Comparison of ENCODE assay signal across 8 mouse cellular contexts in the genomic region with DNA sequence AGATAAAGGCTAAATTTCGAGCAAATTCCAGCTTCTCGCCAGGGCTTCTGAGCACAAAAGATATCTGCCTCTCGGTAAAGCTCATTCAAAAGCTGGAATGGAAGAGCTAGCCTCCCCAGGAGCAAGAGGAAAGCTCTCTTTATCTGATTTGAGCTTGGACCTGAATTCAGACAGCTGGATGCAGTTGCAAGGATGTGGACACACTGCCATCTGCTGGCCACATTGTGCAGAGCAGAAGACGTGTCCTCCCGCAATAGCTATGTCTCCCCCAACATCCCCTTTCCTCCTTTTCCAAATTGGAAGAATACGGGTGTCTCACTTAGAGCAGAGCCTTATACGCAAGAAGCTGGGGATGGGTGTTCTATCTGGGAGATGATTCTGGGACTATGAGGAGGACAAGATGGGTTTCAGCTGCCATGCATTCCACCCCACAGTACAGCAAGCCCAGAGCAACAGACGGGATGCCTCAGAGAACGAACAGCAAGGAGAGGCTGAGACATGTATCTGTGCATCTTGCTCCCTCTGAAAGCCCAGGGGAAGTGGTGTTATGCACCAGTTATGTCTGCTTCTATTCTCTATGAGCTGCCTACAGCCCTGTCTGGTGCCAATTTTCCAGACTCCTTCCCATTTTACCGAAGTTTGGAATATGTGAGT. TPM values are rescaled to one million over a fixed set of nuclear protein-coding genes. Genes with fewer than 3 reads are reported as not detected.
DNase-seq lines count a peak whose midpoint lies in the region; ATAC-seq lines count a peak whose summit lies in the region.

No protein-coding gene starts in this region.

- DNase-seq in CD4-positive, CD25-positive, alpha-beta regulatory T cell, adult 2 months (ENCODE audit: low read depth, low spot score): peak; percentile 83
- DNase-seq in cerebellum, adult 11 months: peak; percentile 59
- DNase-seq in forelimb bud, embryonic 11.5 days (ENCODE audit: low read depth, low spot score): peak; percentile 73
- DNase-seq in left cerebral cortex, adult 8-10 months (ENCODE audit: low spot score in 2 of 2): peak; percentile 22 to 75
- DNase-seq in spleen, postnatal 14 days (ENCODE audit: low spot score in 2 of 2): peak; percentile 15 to 36

- H3K9ac ChIP-seq in intestine, embryonic 15.5 days: no peak overlapping the region
- H3K9ac ChIP-seq in midbrain, embryonic 16.5 days (ENCODE audit: low read depth, low read length): no peak overlapping the region

- H3K4me3 ChIP-seq in intestine, embryonic 15.5 days (replicated peaks): no peak overlapping the region
- no peak overlapping the region for H3K4me3 ChIP-seq in midbrain, embryonic 16.5 days (ENCODE audit: low read depth, low read length)

- H3K36me3 ChIP-seq in intestine, embryonic 15.5 days: no peaks in the 10 kb centered on the region
- H3K36me3 ChIP-seq in midbrain, embryonic 16.5 days (ENCODE audit: control insufficient read depth, insufficient read depth, low read length): no peaks in the 10 kb centered on the region

- no peaks in the 10 kb centered on the region for H3K9me3 ChIP-seq in intestine, embryonic 15.5 days
- no peaks in the 10 kb centered on the region for H3K9me3 ChIP-seq in midbrain, embryonic 16.5 days (replicated peaks; ENCODE audit: control insufficient read depth, low read length, poor library complexity, severe bottlenecking)

- ATAC-seq in CD4-positive, CD25-positive, alpha-beta regulatory T cell, adult 4 months: no peak
- ATAC-seq in intestine, embryonic 15.5 days: peak; percentile 55; the same call in 1 of the 2 replicates
- ATAC-seq in midbrain, embryonic 16.5 days: peak; percentile 54; the same call in 1 of the 2 replicates

- H3K27me3 ChIP-seq in intestine, embryonic 15.5 days (replicated peaks): no peaks in the 10 kb centered on the region
- H3K27me3 ChIP-seq in midbrain, embryonic 16.5 days (ENCODE audit: control insufficient read depth, insufficient read depth, low read depth, low read length): no peaks in the 10 kb centered on the region

- no peak overlapping the region for H3K27ac ChIP-seq in intestine, embryonic 15.5 days
- peak overlapping the region; percentile 61 for H3K27ac ChIP-seq in midbrain, embryonic 16.5 days (ENCODE audit: low read length)

- no peak overlapping the region for H3K4me2 ChIP-seq in intestine, embryonic 15.5 days (replicated peaks)
- H3K4me2 ChIP-seq in midbrain, embryonic 16.5 days (ENCODE audit: low read length): no peak overlapping the region

- 25% methylated on average over 10 of the region's 10 CpGs for WGBS in intestine, embryonic 15.5 days
- WGBS in midbrain, embryonic 16.5 days: 29% methylated on average over 10 of the region's 10 CpGs

- H3K4me1 ChIP-seq in intestine, embryonic 15.5 days (replicated peaks): no peaks in the 10 kb centered on the region; the same call in 1 of the 2 replicates
- H3K4me1 ChIP-seq in midbrain, embryonic 16.5 days (ENCODE audit: control insufficient read depth, insufficient read depth, low read length): 0 out of 2 replicates have a peak, but pooled peaks cover 2% of the 10 kb centered on the region

RNA-seq across cellular contexts. Expression of gene Col6a4, which starts 16.3 kb away (rescaled TPM):
- not detected for polyA plus RNA-seq in CD4-positive, CD25-positive, alpha-beta regulatory T cell, adult 4 months (2017; shearing (Covaris generic))
- polyA plus RNA-seq in intestine, embryonic 15.5 days (2015; fragmentation: Nextera tagmentation; extraction: Ambion mirVana): 66.7 and 76.7 TPM in 2 replicates
- total RNA-seq in left cerebral cortex, adult 8-10 months (2022): 1 to 10 TPM; 1.8 to 2.9 (median 2.2) TPM
- polyA plus RNA-seq in midbrain, embryonic 16.5 days (2015; fragmentation: Nextera tagmentation; extraction: Ambion mirVana): 1.8 and 2.2 TPM in 2 replicates

RNA-seq across cellular contexts. Expression of gene Glyctk, which starts 45.0 kb away (rescaled TPM):
- 1 to 10 TPM; 2.3 to 5.1 TPM for polyA plus RNA-seq in CD4-positive, CD25-positive, alpha-beta regulatory T cell, adult 4 months (2017; shearing (Covaris generic))
- polyA plus RNA-seq in intestine, embryonic 15.5 days (2015; fragmentation: Nextera tagmentation; extraction: Ambion mirVana): 3.4 and 4.3 TPM in 2 replicates
- 1 to 10 TPM; 3.3 to 4.9 (median 3.9) TPM for total RNA-seq in left cerebral cortex, adult 8-10 months (2022)
- 3.5 and 3.9 TPM in 2 replicates for polyA plus RNA-seq in midbrain, embryonic 16.5 days (2015; fragmentation: Nextera tagmentation; extraction: Ambion mirVana)

RNA-seq across cellular contexts. Expression of gene Wdr82, which starts 57.8 kb away (rescaled TPM):
- polyA plus RNA-seq in CD4-positive, CD25-positive, alpha-beta regulatory T cell, adult 4 months (2017; shearing (Covaris generic)): 10 to 100 TPM; 46.5 to 47.3 TPM
- 16.5 and 19.0 TPM in 2 replicates for polyA plus RNA-seq in intestine, embryonic 15.5 days (2015; fragmentation: Nextera tagmentation; extraction: Ambion mirVana)
- total RNA-seq in left cerebral cortex, adult 8-10 months (2022): 100 to 1,000 TPM; 112 to 132 (median 120) TPM
- 35.5 and 35.9 TPM in 2 replicates for polyA plus RNA-seq in midbrain, embryonic 16.5 days (2015; fragmentation: Nextera tagmentation; extraction: Ambion mirVana)

Comparison
In these comparisons a context has a peak if more than half of its experiments do, and no peak if none do; other contexts are left out.
1. DNase-seq: peak in every context shown above with its lines; median percentile 83 in CD4-positive, CD25-positive, alpha-beta regulatory T cell, adult 2 months; 73 in forelimb bud, embryonic 11.5 days; 59 in cerebellum, adult 11 months; 48 in left cerebral cortex, adult 8-10 months; 26 in spleen, postnatal 14 days.
2. RNA of gene Col6a4, which starts 16.3 kb away (polyA plus RNA-seq): 66.7 to 76.7 TPM in intestine, embryonic 15.5 days; 1.8 to 2.2 TPM in midbrain, embryonic 16.5 days and not detected in CD4-positive, CD25-positive, alpha-beta regulatory T cell, adult 4 months; every median in the first group is over 10 times any median in the second.